Mouse (Mus musculus) forebrain, embryonic 13.5 days (tissue): ENCODE measurements around the gene Pld1. TPM values are rescaled to one million over a fixed set of nuclear protein-coding genes. Genes with fewer than 3 reads are reported as not detected.

Experiments used
- ATAC-seq: fragments of 200-750 bp; cut with Nextera tagmentation; 2 replicates; pipeline ENCODE4 v1.8.0; 2017
- H3K27ac ChIP-seq: fragments of 300-500 bp; sonication (generic); 2 replicates; pipeline ENCODE4 v1.5.1; 2015; ENCODE audit warnings: inconsistent platforms, mild to moderate bottlenecking, moderate library complexity
- H3K27me3 ChIP-seq: fragments of 300-500 bp; sonication (generic); 2 replicates; pipeline ENCODE4 v1.6.1; 2015; ENCODE audit warnings: mild to moderate bottlenecking, inconsistent platforms
- H3K36me3 ChIP-seq: fragments of 300-500 bp; sonication (generic); 2 replicates; pipeline ENCODE4 v1.6.1; 2015; ENCODE audit warnings: mild to moderate bottlenecking, inconsistent platforms; ENCODE audit not compliant: poor library complexity, severe bottlenecking
- H3K4me1 ChIP-seq: fragments of 300-500 bp; sonication (generic); 2 replicates; pipeline ENCODE4 v1.6.1; 2015; ENCODE audit warnings: inconsistent platforms
- H3K4me2 ChIP-seq: fragments of 300-500 bp; sonication (generic); 2 replicates; pipeline ENCODE4 v1.6.1; 2015; ENCODE audit warnings: inconsistent platforms, mild to moderate bottlenecking, moderate library complexity
- H3K4me3 ChIP-seq: fragments of 300-500 bp; sonication (generic); 2 replicates; pipeline ENCODE4 v1.5.1; 2015; ENCODE audit warnings: mild to moderate bottlenecking, inconsistent platforms
- H3K9ac ChIP-seq: fragments of 300-500 bp; sonication (generic); 2 replicates; pipeline ENCODE4 v1.6.1; 2015; ENCODE audit warnings: mild to moderate bottlenecking, inconsistent platforms
- H3K9me3 ChIP-seq: fragments of 300-500 bp; sonication (generic); replicated peaks from 2 replicates; pipeline ENCODE4 v1.6.1; 2016; ENCODE audit warnings: inconsistent platforms
- WGBS: fragments of 180-500 bp; shearing (Covaris S2); methylation state at CpG from one replicate; pipeline ENCODE4 v1.1.7; 2015; 5-methylcytosine and 5-hydroxymethylcytosine counted together
- polyA plus RNA-seq: library from polyadenylated mRNA; unstranded; fragments of >200 nt; fragmentation: Nextera tagmentation; extraction: Ambion mirVana; gene quantifications from 2 replicates; pipeline ENCODE4 v1.2.1, GENCODE M21; 2015

Gene Pld1
- polyA plus RNA-seq = 2.4 and 2.7 TPM in 2 replicates

- H3K36me3 ChIP-seq = no peaks in the 10 kb centered on the region
- peaks cover 15% of the 10 kb centered on the region for H3K4me1 ChIP-seq
- no peaks in the 10 kb centered on the region for H3K9me3 ChIP-seq
- no peak within 1 kb of the TSS; the same call in 1 of the 2 replicates for H3K27ac ChIP-seq
- WGBS = under 1% methylated on average over 66 of the region's 68 CpGs
- peak within 1 kb of the TSS; percentile 69 for H3K9ac ChIP-seq
- H3K4me3 ChIP-seq = peak within 1 kb of the TSS; percentile 55
- peaks cover 20% of the 10 kb centered on the region for H3K27me3 ChIP-seq
- ATAC-seq = peak; percentile 81
- H3K4me2 ChIP-seq = peak within 1 kb of the TSS; percentile 100
These were observed at the start of gene Pld1 for GRCm38 (mm10) chr3:27938381-27939323. TSS of gene Pld1 (plus strand) at chr3:27938695.

DNA sequence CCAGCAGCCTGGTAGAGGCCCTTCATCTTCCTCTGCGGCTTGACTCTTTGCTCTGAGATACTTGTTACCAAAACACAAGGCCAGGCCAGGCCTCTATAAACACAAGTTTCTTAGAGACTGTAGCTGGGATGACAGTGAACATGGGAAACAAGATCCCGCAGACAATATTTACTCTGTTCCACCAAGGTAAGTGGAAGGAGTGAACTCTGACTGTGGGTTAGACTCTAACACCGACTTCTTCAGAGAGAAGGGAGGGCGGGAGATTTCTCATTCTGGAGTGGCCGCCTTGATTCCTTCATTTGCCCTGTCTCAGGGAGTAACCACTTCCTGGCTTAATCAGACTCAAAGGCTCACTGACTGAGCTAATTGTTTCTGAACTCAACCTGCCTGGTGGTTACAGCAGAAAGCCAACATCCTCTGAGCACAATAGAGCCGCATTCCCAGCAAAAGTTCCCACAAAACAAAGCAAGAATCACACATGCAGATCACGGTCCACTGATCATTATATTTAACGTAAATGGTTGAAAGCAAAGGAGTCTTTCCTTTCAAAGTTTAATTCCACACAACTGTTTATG, 42.1 kb upstream of the Pld1 start, which contains the start of gene Tmem212:
Gene Tmem212, minus strand, starts transcription at position 51 of the 575 bp plus-strand sequence.
- whole genome bisulfite sequencing = 55% methylated on average over 8 of the region's 8 CpGs
- H3K9me3 ChIP-seq = no peaks in the 10 kb centered on the region
- no peak for ATAC-seq
- H3K4me3 ChIP-seq = no peak within 1 kb of the TSS
- H3K4me2 ChIP-seq = no peak within 1 kb of the TSS
- no peak within 1 kb of the TSS for H3K27ac ChIP-seq
- no peaks in the 10 kb centered on the region for H3K27me3 ChIP-seq
- no peaks in the 10 kb centered on the region for H3K36me3 ChIP-seq
- no peaks in the 10 kb centered on the region for H3K4me1 ChIP-seq
- H3K9ac ChIP-seq = no peak within 1 kb of the TSS

DNA sequence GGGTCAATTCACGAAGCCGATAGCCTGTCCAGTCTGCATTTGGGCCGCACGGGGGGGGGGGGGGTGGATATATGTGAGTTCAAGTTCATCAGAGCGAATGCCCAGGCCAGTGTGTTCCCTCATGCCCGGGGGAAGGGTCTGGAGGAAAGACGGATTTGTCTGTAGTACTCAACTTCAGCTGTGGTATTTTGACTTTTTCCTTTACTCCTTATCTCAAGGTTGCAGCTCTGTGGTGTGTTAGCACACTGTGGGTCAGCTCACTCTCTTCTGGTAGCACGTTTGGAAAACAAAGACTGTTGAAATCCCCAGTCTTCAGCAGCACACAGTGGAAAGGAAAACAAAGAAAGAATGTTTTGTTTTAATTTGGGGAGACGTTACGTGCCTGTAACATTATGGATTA, 40.3 kb upstream of the Pld1 start:
- WGBS = 75% methylated on average over 10 of the region's 10 CpGs

GRCm38 (mm10) chr3:27899012-27899726, 39.3 kb upstream of the Pld1 start:
- Histone ChIP-seq H3K9ac (no peak overlapping the region), H3K36me3 (no peaks in the 10 kb centered on the region), H3K4me1 (no peaks in the 10 kb centered on the region), H3K9me3 (no peaks in the 10 kb centered on the region), H3K4me2 (no peak overlapping the region), H3K4me3 (no peak overlapping the region), H3K27ac (no peak overlapping the region), H3K27me3 (no peaks in the 10 kb centered on the region)
- ATAC-seq = no peak
- WGBS = 83% methylated on average over 13 of the region's 13 CpGs

More for the DNA sequence above, 40.3 kb upstream of the Pld1 start:
- H3K4me2 ChIP-seq = no peak overlapping the region
- H3K4me3 ChIP-seq = no peak overlapping the region
- no peaks in the 10 kb centered on the region for H3K9me3 ChIP-seq
- no peak overlapping the region for H3K27ac ChIP-seq
- no peak overlapping the region for H3K9ac ChIP-seq
- no peaks in the 10 kb centered on the region for H3K27me3 ChIP-seq
- ATAC-seq = no peak
- H3K4me1 ChIP-seq = no peaks in the 10 kb centered on the region
- H3K36me3 ChIP-seq = no peaks in the 10 kb centered on the region

- no peak for ATAC-seq
- Histone ChIP-seq H3K4me2 (no peak overlapping the region), H3K4me1 (peaks cover 4% of the 10 kb centered on the region; the same call in 1 of the 2 replicates), H3K9ac (no peak overlapping the region), H3K4me3 (no peak overlapping the region), H3K27ac (no peak overlapping the region), H3K9me3 (no peaks in the 10 kb centered on the region), H3K36me3 (no peaks in the 10 kb centered on the region), H3K27me3 (no peaks in the 10 kb centered on the region)
- 94% methylated on average over 6 of the region's 6 CpGs for WGBS
These were observed 36.6 kb upstream of the Pld1 start for GRCm38 (mm10) chr3:27901846-27902245.

- no peak overlapping the region for H3K27ac ChIP-seq
- H3K4me1 ChIP-seq = peaks cover 4% of the 10 kb centered on the region; the same call in 1 of the 2 replicates
- H3K4me2 ChIP-seq = no peak overlapping the region
- 57% methylated on average over 13 of the region's 13 CpGs for WGBS
- no peaks in the 10 kb centered on the region for H3K27me3 ChIP-seq
- H3K36me3 ChIP-seq = no peaks in the 10 kb centered on the region
- H3K4me3 ChIP-seq = no peak overlapping the region
- no peak overlapping the region for H3K9ac ChIP-seq
- no peaks in the 10 kb centered on the region for H3K9me3 ChIP-seq
- no peak for ATAC-seq
These were observed 33.7 kb upstream of the Pld1 start for GRCm38 (mm10) chr3:27904659-27905330.

GRCm38 (mm10) chr3:27906647-27907209, 31.8 kb upstream of the Pld1 start:
- 83% methylated on average over 7 of the region's 7 CpGs for WGBS
- Histone ChIP-seq H3K27me3 (no peaks in the 10 kb centered on the region), H3K4me3 (no peak overlapping the region), H3K9me3 (no peaks in the 10 kb centered on the region; the same call in 1 of the 2 replicates), H3K4me2 (no peak overlapping the region), H3K27ac (no peak overlapping the region), H3K9ac (no peak overlapping the region), H3K36me3 (no peaks in the 10 kb centered on the region), H3K4me1 (peaks cover 4% of the 10 kb centered on the region; the same call in 1 of the 2 replicates)
- ATAC-seq = no peak

GRCm38 (mm10) chr3:27907301-27907700, 31.2 kb upstream of the Pld1 start:
- ATAC-seq = no peak
- Histone ChIP-seq H3K36me3 (no peaks in the 10 kb centered on the region), H3K9me3 (no peaks in the 10 kb centered on the region; the same call in 1 of the 2 replicates), H3K4me1 (peaks cover 4% of the 10 kb centered on the region; the same call in 1 of the 2 replicates), H3K27ac (no peak overlapping the region), H3K27me3 (no peaks in the 10 kb centered on the region), H3K4me2 (no peak overlapping the region), H3K4me3 (no peak overlapping the region), H3K9ac (no peak overlapping the region)
- 86% methylated on average over 2 of the region's 2 CpGs for WGBS

DNA sequence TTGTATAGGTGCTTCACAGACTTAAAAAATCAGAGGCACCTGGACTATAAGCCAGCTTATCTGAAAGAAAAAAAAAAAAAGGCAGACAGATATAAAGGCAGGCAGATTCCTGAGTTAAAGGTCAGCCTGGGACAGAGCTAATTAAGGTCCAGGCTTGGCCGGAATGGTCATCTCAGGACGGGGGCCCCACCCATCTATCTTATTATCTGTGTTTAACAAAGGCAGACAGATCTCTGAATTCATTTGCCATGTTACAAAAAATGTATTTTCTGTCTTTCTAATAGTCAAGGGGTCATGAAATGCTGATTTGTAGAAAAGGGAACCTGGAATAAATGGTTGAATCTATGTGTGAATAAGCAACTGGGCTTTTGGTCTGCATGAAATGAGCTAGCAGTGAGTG, 30.2 kb upstream of the Pld1 start:
- no peak overlapping the region for H3K4me3 ChIP-seq
- no peaks in the 10 kb centered on the region for H3K27me3 ChIP-seq
- H3K9me3 ChIP-seq = no peaks in the 10 kb centered on the region; the same call in 1 of the 2 replicates
- no peak for ATAC-seq
- H3K27ac ChIP-seq = no peak overlapping the region
- H3K36me3 ChIP-seq = no peaks in the 10 kb centered on the region
- no peak overlapping the region for H3K9ac ChIP-seq
- no peak overlapping the region for H3K4me2 ChIP-seq
- H3K4me1 ChIP-seq = peaks cover 4% of the 10 kb centered on the region; the same call in 1 of the 2 replicates
- WGBS = 77% methylated on average over 2 of the region's 2 CpGs

- Histone ChIP-seq H3K9ac (no peak overlapping the region), H3K36me3 (no peaks in the 10 kb centered on the region), H3K27me3 (no peaks in the 10 kb centered on the region), H3K4me3 (no peak overlapping the region), H3K4me2 (no peak overlapping the region), H3K9me3 (no peaks in the 10 kb centered on the region; the same call in 1 of the 2 replicates), H3K27ac (no peak overlapping the region), H3K4me1 (peaks cover 4% of the 10 kb centered on the region; the same call in 1 of the 2 replicates)
- ATAC-seq = no peak
- 95% methylated on average over 3 of the region's 3 CpGs for WGBS
These were observed 29.5 kb upstream of the Pld1 start for GRCm38 (mm10) chr3:27909016-27909415.
